Mouse (Mus musculus): ENCODE results near the gene Rab5b.

The Rab5b gene

GRCm38 (mm10) chr10:128700712-128701111, 4.6 kb upstream of the Rab5b start:
- CTCF ChIA-PET, result interaction anchor here (0.6 to 0.7 kb wide), 2 partner anchors 11 to 91 kb away, joined by 4 to 9 read pairs; no protein-coding TSS in a partner anchor

GRCm38 (mm10) chr10:128699611-128700010, 3.5 kb upstream of the Rab5b start:
- CTCF ChIA-PET, result no interaction called here

- CTCF ChIA-PET, result no interaction called here
These were observed 2.9 kb upstream of the Rab5b start for GRCm38 (mm10) chr10:128699006-128699405.

GRCm38 (mm10) chr10:128697072-128697725, 1.1 kb upstream of the Rab5b start:
- CTCF ChIA-PET, result interaction anchor here (0.6 kb wide), 1 partner anchor 14 kb away, joined by 3 read pairs; no protein-coding TSS in a partner anchor

DNA sequence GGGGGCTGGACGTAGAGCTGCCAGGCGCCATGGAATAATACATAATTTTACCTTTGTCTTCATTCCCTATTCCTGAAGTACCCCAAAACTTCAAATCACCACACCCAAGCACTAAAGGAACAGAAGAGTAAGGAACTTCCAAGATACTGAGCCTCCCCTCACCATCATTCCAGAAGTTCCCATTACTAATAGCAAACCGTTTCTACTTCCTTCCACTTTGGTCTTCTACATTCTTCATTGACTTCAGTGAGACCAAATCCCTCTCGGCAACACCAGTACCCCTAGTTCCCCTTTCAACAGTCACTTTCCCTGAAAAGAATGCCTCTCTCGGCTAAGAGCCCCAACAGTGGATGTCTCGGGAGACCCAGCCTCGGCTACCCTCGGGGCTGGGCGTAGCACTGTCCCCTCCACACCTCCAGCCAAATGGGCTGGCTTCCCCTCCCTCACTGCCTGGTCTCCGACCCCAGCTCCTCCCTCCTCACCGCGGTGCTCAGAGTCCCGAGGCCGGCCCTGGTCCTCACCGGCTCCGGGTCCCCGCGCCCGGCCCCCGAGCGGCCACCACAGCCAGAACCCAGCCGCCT, 563 bp downstream of the Rab5b start:
- CTCF ChIA-PET, result interaction anchor here (0.7 kb wide), 1 partner anchor 48 kb away, joined by 3 read pairs; no protein-coding TSS in a partner anchor

GRCm38 (mm10) chr10:128674469-128675008, 21.5 kb downstream of the Rab5b start:
- CTCF ChIA-PET, result no interaction called here

GRCm38 (mm10) chr10:128673763-128674468, 22.1 kb downstream of the Rab5b start, which contains the start of gene Suox:
Gene Suox, minus strand, starts transcription at chr10:128674073.
- CTCF ChIA-PET, result no interaction called here

DNA sequence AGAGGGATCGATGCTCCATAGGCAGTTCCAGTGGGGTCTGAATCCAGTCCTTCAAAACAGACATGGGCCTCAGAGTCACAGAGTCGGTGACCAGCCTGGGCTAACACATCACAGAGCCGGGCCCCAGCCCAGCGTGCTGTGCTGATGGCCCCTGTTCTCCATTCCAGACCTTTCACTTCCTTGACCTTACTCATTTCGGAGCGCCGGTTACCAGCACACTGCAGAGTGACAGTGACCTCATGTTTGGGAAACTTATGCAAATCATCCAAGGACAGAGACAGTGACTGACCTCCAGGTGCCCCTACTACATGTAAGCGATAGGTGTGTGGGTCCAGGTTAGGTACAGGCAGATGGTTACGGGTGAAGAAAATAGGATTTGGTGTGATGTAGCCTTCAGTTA, 24.9 kb downstream of the Rab5b start:
- CTCF ChIA-PET, result no interaction called here

GRCm38 (mm10) chr10:128668790-128669672, 27.0 kb downstream of the Rab5b start:
- CTCF ChIA-PET, result interaction anchor here (0.6 kb wide), 1 partner anchor 157 kb away, joined by 5 read pairs; no protein-coding TSS in a partner anchor

GRCm38 (mm10) chr10:128665806-128666205, 30.3 kb downstream of the Rab5b start:
- CTCF ChIA-PET, result no interaction called here

DNA sequence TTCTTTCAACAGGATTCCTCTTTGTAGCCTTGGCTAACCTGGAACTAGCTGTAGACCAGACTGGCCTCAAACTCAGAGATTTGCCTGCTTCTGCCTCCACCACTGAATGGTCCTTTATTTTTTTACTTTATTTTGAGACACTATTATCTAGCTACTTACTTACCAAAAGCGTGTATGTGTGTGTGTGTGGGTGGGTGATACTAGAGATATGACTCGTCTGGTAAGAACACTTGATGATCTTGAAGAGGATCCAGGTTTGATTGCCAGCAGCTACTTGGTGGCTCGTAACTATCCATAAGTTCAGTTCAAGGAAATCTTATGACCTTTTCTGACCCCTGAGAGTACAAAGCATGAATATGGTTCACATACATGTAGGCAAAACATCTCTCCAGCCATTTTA, 30.8 kb downstream of the Rab5b start:
- CTCF ChIA-PET, result interaction anchor here (0.7 kb wide), 1 partner anchor 1329 kb away, joined by 3 read pairs; no protein-coding TSS in a partner anchor

- CTCF ChIA-PET, result interaction anchor here (0.7 kb wide), 1 partner anchor 1329 kb away, joined by 3 read pairs; no protein-coding TSS in a partner anchor
These were observed 31.3 kb downstream of the Rab5b start for GRCm38 (mm10) chr10:128664808-128665207.

GRCm38 (mm10) chr10:128663441-128664220, 32.4 kb downstream of the Rab5b start:
- CTCF ChIA-PET, result interaction anchor here (0.5 to 1.0 kb wide), 2 partner anchors 16 to 117 kb away, joined by 3 to 6 read pairs; partner anchors contain the start of gene Zc3h10

- CTCF ChIA-PET, result interaction anchor here (1.0 kb wide), 1 partner anchor 17 kb away, joined by 3 read pairs; no protein-coding TSS in a partner anchor
These were observed 33.6 kb downstream of the Rab5b start for GRCm38 (mm10) chr10:128662465-128662864.

DNA sequence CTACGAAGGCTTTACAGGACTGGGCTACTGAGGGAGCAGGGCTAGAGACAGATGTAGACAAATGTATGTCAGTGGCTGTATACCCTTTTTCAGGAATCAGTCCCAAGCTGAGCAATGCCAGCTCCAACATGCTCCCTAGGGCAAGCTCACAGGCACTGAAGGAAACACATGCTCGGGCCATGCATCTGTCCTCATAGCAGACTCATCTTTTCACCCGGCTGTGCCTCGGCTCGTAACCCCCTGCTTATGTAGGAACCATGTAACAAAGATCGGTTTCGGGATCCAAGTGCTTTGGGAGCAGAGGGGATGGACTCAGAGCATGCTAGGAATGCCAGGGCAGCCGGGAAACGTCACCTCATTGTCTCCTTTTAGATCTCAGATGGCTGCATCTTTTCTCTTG, 36.6 kb downstream of the Rab5b start:
- CTCF ChIA-PET, result interaction anchor here (0.6 kb wide), 1 partner anchor 1639 kb away, joined by 3 read pairs; no protein-coding TSS in a partner anchor

DNA sequence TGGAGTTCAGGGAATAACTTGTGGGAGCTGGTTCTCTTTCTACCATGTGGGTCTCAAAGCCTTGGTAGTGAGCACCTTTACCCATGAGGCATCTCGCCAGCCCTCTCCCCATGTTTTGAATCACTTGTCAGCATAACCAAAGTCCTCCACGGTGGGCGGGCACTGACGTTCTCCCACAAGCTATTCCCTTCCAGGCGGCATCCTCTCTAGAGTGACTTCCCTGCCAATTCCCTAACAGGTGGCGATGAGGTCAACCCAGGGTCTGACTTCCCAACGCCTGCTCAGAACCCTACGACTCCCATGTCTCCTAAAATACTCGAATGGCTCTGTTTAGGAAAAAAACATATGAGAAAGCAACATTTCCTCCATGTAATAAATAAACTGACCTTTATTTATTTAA, 38.2 kb downstream of the Rab5b start:
- CTCF ChIA-PET, result no interaction called here

- CTCF ChIA-PET, result interaction anchor here (0.6 to 0.8 kb wide), 2 partner anchors 125 to 1146 kb away, joined by 3 to 6 read pairs; no protein-coding TSS in a partner anchor
These were observed 39.3 kb downstream of the Rab5b start for GRCm38 (mm10) chr10:128656731-128657130.

- CTCF ChIA-PET, result no interaction called here
These were observed 40.8 kb downstream of the Rab5b start for GRCm38 (mm10) chr10:128655254-128655653.

- CTCF ChIA-PET, result no interaction called here
These were observed 42.2 kb downstream of the Rab5b start for GRCm38 (mm10) chr10:128653866-128654265.
